Mouse (Mus musculus) cerebellum, postnatal 4 days (tissue): ENCODE results near the gene Umodl1.

Experiments
- DNase-seq, 2 experiments: peaks; one replicate each; pipeline ENCODE4 v3.0.0; 2022; ENCODE audit warnings: low spot score in 2 of 2, mixed read lengths in 1 of 2

The Umodl1 gene

GRCm38 (mm10) chr17:30954340-30954739, at the start of gene Umodl1:
TSS of gene Umodl1 (plus strand) at chr17:30954640.
- DNase-seq, result no peak

GRCm38 (mm10) chr17:30907577-30907976, 46.9 kb upstream of the Umodl1 start:
- no peak for DNase-seq

GRCm38 (mm10) chr17:30910866-30911731, 43.3 kb upstream of the Umodl1 start:
- DNase-seq, result peak in 1 of 2 experiments; percentile 28

GRCm38 (mm10) chr17:30911732-30912088, 42.7 kb upstream of the Umodl1 start:
- no peak for DNase-seq

- no peak for DNase-seq
Measured at GRCm38 (mm10) chr17:30912536-30912935, 41.9 kb upstream of the Umodl1 start.

GRCm38 (mm10) chr17:30914264-30914663, 40.2 kb upstream of the Umodl1 start:
- no peak for DNase-seq

GRCm38 (mm10) chr17:30923566-30923965, 30.9 kb upstream of the Umodl1 start:
- no peak for DNase-seq

- no peak for DNase-seq
Measured at GRCm38 (mm10) chr17:30930827-30931226, 23.6 kb upstream of the Umodl1 start.

GRCm38 (mm10) chr17:30932836-30933235, 21.6 kb upstream of the Umodl1 start:
- DNase-seq, result no peak

GRCm38 (mm10) chr17:30935301-30935700, 19.1 kb upstream of the Umodl1 start:
- no peak for DNase-seq

GRCm38 (mm10) chr17:30938554-30938953, 15.9 kb upstream of the Umodl1 start:
- no peak for DNase-seq

- DNase-seq, result no peak
Measured at GRCm38 (mm10) chr17:30948382-30948781, 6.1 kb upstream of the Umodl1 start.

- DNase-seq, result peak; percentile 59 to 84
Measured at GRCm38 (mm10) chr17:30950780-30951179, 3.7 kb upstream of the Umodl1 start.

GRCm38 (mm10) chr17:30951600-30951999, 2.8 kb upstream of the Umodl1 start:
- DNase-seq, result no peak

GRCm38 (mm10) chr17:30961936-30962592, 7.6 kb downstream of the Umodl1 start:
- no peak for DNase-seq

GRCm38 (mm10) chr17:30962880-30963279, 8.4 kb downstream of the Umodl1 start:
- no peak for DNase-seq

GRCm38 (mm10) chr17:30969983-30970382, 15.5 kb downstream of the Umodl1 start:
- DNase-seq, result no peak

GRCm38 (mm10) chr17:30971877-30972276, 17.4 kb downstream of the Umodl1 start:
- no peak for DNase-seq

- peak in 1 of 2 experiments; percentile 23 for DNase-seq
Measured at GRCm38 (mm10) chr17:30973332-30973731, 18.9 kb downstream of the Umodl1 start.

- no peak for DNase-seq
Measured at GRCm38 (mm10) chr17:30977290-30977689, 22.9 kb downstream of the Umodl1 start.

- no peak for DNase-seq
Measured at GRCm38 (mm10) chr17:30978556-30978955, 24.1 kb downstream of the Umodl1 start.

GRCm38 (mm10) chr17:30983521-30983920, 29.1 kb downstream of the Umodl1 start:
- no peak for DNase-seq

- DNase-seq, result peak in 1 of 2 experiments; percentile 21
Measured at GRCm38 (mm10) chr17:30990254-30990653, 35.8 kb downstream of the Umodl1 start.
